Mouse (Mus musculus) cerebellum, adult 8-10 months (tissue): ENCODE data around the gene Fat3.

Source experiments
- DNase-seq: peaks from one replicate; pipeline ENCODE4 v3.0.0; 2022

The Fat3 gene

DNA sequence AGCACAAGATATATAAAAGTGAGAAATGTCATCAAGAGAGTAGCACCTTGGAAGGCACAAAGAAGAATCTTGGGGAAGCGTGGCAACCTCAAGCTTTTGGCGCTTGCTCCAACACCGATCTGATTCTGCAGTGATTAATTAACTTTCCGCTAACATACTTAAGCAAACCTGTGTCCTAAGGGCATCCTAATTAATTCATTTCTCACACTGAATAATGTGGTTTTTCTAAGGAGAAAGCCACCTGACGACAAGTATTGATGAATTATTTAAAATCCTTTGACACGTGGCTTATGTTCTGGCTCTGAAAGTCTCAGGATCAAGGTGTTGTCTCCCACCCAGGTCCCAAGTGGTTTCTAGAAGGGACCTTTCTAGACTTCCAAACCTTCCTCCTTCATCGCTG lies 506.3 kb downstream of the Fat3 start:
- no peak for DNase-seq

DNA sequence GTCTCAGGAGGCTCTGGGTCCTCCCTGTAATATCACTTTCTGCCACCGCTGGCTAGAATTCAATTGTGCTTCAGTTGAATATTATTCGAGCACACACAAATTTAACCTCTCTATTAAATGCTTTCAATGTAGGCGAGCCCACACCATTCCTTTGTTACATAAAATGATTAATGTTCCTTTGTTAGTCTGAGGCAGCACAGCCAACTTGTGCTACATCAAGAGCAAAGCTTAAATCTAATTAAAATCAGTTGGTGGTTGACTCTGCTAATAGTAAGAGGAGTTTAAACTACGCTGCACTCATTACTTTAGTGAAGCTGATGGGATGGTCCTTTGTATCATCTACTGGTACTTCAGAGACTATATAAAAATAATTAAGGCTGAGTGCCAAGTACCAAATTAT lies 506.9 kb downstream of the Fat3 start:
- no peak for DNase-seq

DNA sequence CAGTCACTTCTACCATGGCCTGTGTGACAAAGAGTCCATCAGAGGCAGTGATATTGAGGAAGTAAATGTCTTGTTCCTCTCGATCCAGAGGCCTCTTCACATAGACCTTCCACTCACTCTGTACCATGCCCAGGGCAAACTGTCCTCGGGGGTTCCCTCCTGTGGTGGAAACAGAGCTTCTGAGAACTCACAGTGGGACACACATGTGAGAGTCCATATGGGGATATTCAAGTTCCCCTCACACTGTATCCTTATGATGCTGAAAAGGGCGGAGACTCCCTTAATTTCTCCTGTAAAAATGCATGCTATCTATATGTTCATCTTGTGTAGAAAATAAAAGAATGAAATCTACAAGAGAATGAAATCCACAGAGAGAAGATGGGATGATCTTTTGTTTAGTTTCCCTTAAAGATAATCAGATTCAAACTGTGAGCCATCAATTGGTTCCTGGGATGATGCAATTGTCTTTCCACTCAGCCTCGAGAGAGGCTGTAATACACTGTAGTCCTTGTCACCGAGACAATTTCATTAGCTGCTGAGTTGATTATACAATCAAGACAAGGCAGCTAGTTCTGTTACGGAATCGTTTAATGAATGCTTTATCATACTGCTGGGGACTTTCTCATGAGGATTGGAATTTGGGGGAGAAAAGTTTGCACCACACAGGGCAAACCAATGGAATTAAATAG lies 508.8 kb downstream of the Fat3 start:
- no peak for DNase-seq

DNA sequence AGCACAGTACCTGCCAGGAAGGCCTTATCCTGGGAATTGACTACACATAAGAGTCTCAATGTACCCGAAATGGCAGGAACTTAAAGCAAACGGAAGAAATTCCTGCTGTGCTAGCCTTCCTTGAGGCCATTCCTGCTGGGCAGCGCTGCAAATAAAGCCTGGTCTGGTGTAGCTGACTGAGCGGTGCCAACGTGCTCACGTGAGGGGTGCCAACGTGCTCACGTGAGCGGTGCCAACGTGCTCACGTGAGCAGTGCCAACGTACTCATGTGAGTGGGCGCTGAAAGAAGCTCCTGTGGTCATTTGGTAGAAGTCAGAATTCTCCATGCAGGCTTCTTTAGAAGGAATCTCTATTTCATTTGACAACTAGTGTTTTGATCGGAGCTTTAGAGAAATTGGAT lies 522.8 kb downstream of the Fat3 start:
- no peak for DNase-seq

DNA sequence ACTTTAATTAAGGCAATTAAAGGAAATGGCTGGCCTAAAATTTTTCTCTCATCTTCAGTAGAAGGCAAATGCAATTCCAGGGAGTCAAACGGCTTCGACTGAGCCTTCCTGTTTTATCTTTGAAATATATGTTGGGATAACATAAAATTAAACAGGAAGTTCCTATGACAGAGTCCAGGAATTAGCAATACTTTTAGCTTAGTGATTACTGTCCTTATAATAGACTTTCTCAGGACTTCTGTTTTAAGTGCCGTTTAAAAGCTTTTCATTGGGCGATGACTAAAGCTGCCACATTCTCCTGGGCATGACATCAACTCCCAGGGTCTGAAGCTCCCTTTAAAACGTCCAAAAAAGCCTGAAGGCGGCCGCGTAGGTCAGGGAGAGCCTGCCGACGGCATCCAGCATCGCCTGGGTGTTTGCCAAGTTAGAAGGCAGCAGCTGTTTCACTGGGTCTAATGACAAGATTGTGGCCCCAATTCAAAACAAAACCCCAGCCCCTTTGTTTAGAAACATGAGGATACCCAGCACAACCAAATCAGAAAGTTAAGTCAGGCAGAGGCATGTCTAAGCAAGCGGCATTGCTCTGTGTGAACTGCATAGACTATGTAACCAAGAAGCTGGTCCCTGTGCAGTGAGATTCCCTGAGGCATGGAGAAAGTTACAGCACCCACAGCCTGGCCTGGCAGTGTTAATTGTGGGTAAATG lies 524.0 kb downstream of the Fat3 start:
- no peak for DNase-seq

DNA sequence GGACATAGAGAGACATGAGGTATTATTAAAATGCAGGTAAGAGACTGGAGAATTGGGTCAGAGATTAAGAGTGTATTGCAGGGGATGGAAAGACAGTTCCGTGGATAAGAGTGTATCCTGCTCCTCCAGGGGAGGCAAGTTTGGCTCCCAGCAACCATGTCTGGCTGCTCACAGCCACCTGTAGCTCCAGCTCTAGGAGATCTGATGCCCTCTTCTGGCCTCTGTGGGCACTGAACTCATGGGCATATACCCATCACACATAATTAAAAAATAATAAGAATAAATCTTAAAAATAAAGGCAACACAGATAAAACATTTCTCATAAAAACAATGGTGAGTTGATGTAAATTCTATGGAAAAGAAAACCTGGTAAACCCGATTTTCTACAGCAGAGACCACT lies 525.1 kb downstream of the Fat3 start:
- no peak for DNase-seq

DNA sequence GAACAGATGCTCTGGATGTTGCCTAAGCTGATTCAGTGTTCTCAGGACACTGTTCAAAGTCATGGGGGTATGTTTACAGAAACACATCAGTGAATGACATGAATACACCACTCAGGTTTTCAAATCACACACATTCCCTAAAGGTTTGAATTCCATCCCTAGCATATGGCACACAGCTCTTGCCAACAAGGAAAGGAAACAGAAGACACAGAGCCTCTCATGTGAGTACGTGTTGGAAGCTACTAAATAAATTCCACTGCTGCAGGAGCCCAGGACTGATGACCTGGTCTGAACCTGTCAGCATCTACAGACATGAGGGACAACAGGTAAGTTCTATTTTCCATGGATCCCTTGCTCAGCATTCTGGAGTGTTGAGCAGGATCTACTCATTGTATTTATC lies 528.9 kb downstream of the Fat3 start:
- DNase-seq = no peak

DNA sequence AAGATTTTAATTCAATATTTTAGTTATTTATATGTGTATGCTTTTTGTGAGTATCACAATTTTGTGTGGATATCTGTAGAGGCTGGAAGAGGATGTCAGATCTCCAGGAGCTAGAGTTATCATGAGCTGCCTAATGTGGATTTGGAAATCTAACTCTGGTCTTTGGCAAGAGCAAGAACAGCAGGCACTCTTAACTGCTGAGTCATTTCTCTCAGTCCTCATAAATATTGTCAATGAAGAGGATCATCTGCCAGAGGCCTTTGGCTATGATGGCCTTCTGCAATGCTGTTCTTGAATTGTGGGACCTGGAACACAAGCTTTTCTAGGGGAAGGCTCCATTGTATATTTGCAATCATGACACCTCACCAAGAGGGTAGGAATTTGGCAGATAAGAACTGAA lies 529.7 kb downstream of the Fat3 start:
- DNase-seq = no peak

DNA sequence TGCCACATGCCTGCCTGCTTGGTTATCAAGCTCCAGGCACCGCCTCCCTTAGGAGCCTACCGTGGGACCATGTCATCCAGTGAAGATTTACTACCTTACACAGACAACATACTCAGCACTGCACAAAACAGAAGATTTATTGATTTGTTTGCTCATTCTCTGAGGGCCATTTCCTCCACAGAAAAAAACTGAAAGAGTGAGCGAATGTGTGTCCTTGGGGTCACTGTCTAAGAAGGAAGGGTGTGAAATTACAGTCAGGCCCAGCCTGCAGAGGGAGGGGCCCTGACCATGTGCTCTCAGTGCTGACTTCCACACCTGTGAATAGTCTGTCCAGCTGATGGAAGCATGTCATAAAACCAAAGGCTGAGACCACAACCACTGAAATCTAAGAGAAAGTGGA lies 536.9 kb downstream of the Fat3 start:
- no peak for DNase-seq

DNA sequence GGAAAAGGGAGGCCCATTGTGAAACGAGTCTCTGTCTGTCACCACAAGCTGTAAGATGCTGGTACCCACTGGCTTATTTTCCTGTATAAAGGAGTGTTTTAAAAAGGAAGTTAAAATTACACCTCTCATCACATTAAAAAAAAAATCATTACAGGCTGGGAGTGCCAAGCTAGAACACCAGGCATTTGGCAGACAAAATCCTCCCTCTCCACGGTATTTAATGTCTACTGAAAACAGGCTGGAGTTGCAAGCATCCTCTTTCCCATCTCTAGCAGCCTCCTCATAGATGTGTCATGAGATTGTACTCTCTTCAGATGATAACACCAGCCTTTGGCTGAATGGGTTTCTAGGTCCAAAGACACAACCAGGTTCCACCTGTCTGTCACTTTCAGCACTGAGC lies 538.2 kb downstream of the Fat3 start:
- no peak for DNase-seq

DNA sequence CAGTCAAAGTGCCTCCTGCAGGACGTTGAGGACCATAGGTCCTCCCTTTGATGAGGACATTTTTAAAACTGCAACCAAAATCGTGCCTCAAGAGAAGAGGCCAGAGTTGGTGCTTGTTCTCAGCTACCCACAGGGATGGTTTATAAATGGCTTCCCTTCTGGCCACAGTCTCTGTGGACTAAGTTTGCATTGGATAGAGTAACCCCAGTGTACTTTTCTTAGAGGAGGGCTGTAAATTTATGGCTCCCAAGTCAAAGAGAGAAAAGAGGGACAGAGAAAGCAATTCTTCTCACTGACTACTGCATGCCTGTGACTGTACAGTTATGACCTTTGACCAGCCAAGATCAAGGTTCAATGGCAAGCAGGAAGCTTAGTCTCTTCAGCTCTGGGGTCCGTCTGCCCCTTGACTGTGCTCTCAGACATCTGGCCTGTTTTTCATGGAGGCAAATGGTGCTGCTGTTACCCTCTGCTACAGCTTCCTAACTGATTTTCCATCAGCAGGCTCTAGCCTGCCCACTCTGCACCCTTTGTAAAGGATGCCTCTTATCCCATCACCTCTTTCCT lies 542.8 kb downstream of the Fat3 start:
- no peak for DNase-seq

DNA sequence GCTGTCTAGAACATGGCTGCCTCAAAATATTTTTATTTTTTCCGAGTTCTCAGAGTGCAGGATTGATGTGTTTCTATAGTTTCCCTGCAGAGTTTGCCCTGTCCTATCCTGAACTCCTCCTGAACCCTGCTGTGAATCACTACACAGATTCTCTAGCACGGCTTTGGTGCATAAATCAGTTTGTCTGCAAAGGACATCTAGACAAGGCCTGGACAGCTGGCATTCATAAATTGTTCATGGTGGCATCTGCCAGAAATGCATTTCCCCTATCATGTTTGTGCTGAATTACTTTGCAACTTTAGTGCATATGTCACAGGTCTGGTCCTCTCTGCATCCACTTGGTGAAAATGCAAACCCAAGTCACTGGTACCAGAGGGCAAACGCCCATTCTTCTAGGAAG lies 543.3 kb downstream of the Fat3 start:
- no peak for DNase-seq

DNA sequence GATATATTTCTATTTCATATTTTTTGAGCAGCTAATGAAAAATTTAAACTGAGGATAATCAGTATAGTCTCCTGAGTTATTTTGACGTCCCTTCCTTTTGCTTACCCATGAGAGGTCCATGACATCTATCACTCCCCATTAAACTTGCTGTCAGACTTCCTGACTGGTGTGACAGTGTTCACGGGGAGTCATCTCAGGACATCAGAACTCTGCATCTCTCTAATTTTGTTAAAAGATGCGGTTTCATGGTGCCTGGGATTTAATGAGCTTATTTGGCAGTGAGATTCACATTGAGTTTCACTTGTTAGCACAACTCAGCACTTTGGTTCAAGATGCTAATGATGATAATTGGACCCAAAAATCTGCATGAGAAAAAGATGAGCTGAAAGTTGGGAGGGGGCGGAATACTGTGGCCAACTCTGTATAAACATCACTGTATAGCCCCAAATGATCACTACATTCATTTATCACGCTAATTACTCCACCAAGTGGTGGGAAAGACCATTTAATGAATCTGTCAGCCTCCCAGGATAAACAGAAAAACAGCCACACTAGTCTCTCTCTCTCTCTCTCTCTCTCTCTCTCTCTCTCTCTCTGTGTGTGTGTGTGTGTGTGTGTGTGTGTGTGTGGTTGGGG lies 545.8 kb downstream of the Fat3 start:
- DNase-seq = no peak

DNA sequence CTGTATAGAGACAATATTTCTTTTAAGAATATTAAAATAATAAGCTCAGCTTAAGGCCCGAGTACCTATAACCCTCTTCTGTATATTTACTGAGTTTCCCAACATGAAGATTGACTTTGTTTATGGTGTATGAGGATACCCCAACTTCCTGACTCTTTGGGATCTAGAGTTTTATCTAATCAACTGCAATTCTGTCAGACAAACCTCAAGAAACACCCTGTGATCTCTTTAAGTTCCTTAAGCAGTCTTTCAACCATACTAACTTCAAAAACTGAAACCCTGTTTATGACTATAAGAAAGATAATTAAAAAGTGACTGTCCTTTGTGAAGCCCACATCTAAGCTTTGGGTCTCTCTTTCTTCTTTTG lies 546.8 kb downstream of the Fat3 start:
- no peak for DNase-seq

DNA sequence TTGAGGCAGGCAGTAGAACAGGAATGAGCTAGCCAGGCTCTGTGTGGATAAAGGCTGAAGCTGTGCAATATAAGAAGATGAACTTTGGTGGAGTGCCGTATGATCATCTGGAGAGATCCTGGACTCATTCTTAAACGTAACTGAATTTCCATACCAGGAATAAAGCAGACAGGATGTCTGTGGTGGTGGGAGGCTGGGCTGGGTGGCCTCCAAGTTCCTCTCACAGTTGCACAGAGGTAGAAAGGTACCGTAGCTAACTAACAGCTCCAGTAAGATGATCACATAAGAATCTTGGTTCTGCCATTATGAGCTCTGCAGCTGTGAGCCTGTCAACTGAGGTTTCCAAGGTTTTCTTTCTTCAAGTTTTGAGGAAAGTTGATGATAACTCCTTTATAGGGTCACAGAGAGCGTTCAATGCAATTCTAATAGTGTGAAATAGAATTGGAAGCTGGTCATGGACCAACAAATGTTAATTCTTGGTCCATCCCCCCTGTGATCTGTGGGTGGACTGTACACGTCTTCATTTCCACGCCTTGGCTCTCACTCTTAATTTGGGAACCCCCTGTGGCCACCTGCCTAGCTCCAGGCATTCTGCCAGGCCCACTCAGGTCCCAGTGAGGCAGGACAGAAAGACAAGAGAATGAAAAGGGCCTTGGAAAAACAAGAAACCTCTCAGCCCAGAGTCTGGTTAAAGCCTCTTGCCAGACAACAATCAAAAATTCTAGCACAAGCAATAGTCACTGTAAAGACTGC lies 547.3 kb downstream of the Fat3 start:
- DNase-seq = no peak

DNA sequence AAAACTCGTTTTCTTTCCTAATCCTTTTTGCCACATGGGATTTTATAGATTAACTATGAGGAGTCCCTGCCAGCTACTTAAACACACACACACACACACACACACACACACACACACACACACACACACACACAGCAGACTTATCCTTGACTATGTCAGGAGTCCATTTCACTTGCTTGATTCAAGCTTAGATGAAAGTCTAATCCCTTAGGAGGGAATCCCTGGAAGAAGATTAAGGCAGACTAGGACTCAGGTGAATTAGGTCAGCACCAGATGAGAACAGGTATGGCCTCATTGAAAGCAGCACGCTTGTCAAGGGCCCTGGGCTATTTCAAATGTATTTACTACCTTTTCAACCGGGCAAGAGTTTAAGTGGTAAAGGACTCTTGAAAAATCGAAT lies 553.0 kb downstream of the Fat3 start:
- DNase-seq = no peak

DNA sequence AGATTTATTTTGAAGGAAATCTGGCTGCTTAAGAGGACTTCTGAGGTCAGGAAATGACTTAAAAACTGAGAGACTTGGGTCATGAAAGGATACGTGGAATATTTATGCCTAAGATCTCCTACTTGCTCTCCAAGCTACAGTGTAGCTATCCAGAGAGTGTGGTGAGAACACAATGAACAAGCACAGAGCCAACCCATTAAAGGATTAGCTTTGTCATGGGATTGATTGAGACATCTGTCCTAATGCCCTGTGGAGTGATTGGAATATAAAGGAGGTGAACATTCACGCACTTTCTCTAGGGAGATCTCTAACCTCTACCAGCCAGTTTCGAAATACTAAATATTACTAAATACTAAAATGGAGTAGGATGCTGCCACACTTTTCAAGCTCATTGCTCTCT lies 556.9 kb downstream of the Fat3 start:
- DNase-seq = no peak

DNA sequence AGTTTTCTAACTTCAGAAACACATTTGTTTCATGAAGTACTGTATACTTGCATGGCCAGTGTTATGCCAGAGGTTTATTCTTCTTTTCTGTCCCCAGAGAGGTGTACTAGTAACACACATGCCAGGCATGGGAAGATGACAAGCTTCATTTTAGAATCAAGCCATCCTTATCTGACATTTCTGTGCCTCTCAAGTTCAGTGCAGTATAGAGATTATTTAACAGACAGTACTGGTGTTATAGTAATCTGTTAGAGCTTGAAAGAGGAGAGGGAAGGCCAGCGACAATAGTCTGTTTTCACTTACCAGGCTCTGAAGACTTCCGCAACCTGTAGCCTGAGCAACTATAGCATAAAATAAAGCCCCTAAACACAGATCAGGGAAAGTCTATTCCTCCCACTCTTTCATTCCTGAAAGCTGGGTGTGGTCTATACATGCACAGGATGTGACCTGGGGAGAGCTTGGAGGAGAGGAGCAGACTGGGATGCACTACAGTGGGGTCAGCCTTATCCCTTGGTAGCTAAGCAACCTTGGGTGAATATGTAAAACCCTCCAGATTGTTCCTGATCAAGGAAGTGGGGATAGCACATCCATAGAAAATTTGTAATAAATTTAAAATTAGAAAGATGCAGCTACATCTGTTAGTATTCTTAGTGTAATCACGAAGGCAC lies 557.5 kb downstream of the Fat3 start:
- DNase-seq = no peak

DNA sequence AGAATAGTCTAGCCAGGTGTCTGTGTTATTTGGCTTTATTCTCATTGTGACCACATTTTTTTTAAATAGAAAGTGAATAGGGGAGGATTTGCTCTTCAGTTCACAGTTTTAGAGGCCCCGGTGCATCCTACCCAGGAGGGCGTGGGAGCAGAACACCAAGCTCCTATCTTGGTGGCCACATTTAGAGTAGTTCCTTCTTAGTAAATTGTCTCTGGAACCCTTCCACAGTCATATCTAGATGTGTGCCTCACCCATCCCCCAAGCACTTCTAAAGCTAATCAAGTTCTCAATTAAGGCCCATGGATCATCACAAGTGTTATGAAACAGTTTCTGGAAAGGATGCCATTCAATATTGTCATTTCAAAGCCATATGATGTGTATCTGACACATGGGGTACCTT lies 559.3 kb downstream of the Fat3 start:
- DNase-seq = no peak

DNA sequence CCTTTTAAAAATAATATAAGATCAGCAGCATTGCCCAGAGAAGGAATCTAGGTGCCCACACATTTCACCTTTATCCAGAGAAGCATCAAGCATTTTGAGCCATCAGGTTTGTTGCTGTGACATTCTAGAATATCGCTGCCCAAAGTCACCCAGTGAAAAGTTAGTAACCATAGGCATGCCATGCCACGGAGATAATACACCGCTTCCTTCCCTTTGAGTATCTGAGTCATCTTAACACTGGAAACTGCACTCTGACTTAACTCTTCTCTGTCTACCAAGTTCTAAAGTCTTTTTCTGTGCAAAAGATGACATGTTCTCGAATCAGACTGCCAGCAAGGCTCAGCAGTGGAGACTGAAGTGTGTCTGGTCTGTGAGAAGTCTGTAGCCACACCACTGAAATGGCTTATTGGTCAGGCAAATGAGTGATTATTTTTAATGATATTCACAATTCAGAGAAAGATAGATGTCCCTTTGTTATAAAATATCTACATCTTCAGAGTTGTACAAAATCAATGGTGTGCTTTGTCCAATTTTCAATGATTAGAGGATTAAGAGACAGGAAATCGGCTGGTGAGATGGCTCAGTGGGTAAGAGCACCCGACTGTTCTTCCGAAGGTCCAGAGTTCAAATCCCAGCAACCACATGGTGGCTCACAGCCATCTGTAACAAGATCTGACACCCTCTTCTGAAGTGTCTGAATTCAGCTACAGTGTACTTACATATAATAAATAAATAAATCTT lies 560.0 kb downstream of the Fat3 start:
- DNase-seq = no peak

DNA sequence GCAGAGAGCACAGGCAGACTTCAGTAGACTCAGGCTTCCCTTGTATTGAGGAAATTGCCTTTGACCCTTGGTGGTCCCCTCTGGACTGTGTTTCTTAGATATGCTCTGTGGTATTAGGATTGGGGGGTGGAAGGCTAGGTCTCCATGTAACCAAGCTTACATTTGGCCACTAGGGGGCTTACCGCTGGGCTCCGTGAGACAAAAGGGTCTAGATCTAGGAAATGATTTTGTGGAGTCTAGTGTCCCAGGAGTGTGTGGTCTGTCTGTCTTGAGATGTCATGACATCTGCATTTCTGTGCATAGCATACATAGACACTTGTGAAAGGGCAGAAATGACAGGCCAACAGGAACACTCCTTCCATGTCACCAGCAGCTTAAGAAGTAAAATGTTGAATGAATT lies 561.5 kb downstream of the Fat3 start:
- no peak for DNase-seq

DNA sequence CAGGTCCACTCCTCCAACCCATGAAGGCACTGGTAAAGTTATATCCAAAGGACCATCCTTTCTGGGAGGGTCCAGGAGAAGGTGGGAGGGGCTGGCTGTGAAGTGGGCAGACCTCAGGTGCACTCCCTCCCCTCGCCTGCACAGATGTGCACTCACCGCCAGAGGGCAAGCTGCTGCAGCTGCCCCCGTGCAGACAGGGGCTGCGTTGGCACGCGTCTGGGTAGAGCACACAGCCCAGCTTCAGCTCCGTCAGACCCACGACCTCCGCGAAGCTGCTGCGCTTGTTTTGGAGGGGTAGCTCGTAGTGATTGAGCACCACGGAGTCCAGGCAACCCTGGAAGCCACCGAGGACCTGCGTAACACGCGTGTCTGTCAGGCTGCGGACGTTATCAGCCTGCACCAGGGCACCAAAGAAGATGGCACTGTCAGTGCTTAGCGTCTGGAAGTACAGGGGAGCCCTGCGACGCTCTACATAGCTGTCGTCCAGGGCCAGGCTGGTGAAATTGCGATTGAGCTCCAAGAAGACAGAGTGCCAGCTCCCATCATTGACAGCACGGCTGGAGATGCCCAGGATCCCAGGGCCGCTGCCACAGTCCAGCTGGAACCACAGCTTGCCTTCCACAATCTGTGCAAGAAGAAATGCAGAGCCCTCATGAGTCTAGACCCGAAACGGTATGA lies 563.1 kb downstream of the Fat3 start:
- DNase-seq = no peak
